Mouse (Mus musculus) Patski (cell line): ENCODE data around the gene Crygn. TPM values are rescaled to one million over a fixed set of nuclear protein-coding genes. Genes with fewer than 3 reads are reported as not detected.

Experiments used
- ATAC-seq: fragments of 100-300 bp; one replicate; pipeline ENCODE4 v1.8.0; 2021
- CTCF ChIA-PET: fragments of 350-600 bp; sonication (Branson Sonifier 250); formaldehyde crosslinking; loops from one replicate; lab custom pipeline; 2022; ENCODE audit warnings: inconsistent platforms; lab: Charles Lee
- POLR2A ChIA-PET: fragments of 350-600 bp; sonication (Branson Sonifier 250); formaldehyde crosslinking; loops from one replicate; lab custom pipeline; 2022; ENCODE audit warnings: antibody characterized with exemption, inconsistent platforms; lab: Charles Lee
- DNase-seq: peaks from one replicate; pipeline ENCODE4 v3.0.0-alpha.2; 2011; ENCODE audit warnings: low read depth, low spot score
- H3K27me3 ChIP-seq: fragments of 371-371 bp; one replicate; pipeline ENCODE4 v1.5.1; 2021
- CTCF ChIP-seq: fragments of 100-300 bp; IDR thresholded peaks from one replicate; pipeline ENCODE4 v1.5.1; 2021
- in situ Hi-C: fragments of 300-500 bp; cut with MboI; formaldehyde crosslinking; loops from 3 replicates; pipeline ENCODE4 v1.11.1; 2018; ENCODE audit warnings: low pct_unique_long_range_greater_than_20kb, mixed read lengths
- polyA plus RNA-seq: library from polyadenylated mRNA; unstranded; gene quantifications from one replicate; pipeline ENCODE4 v1.2.3, GENCODE M21; 2021

Crygn gene
- polyA plus RNA-seq = not detected

- no peak for ATAC-seq
- in situ Hi-C loops = loop anchor here (5.0 kb wide), 1 partner anchor 34 kb away; no protein-coding TSS in a partner anchor
- no peak for TF ChIP-seq CTCF
- H3K27me3 ChIP-seq = no peaks in the 10 kb centered on the region
- POLR2A ChIA-PET = no interaction called here
- CTCF ChIA-PET = interaction anchor here (1.3 kb wide), 1 partner anchor 22 kb away, joined by 4 read pairs; no protein-coding TSS in a partner anchor
- DNase-seq = no peak
Observed at GRCm38 (mm10) chr5:24757816-24758215, at the start of gene Crygn. Gene Crygn, minus strand, starts transcription at chr5:24758008.

- no peak for ATAC-seq
- in situ Hi-C loops = no loop called here
- CTCF ChIA-PET = interaction anchor here (1.0 to 1.3 kb wide), 4 partner anchors 10 to 206 kb away, joined by 3 to 5 read pairs (median 3); no protein-coding TSS in a partner anchor
- TF ChIP-seq CTCF = no peak
- H3K27me3 ChIP-seq = no peaks in the 10 kb centered on the region
- DNase-seq = no peak
- POLR2A ChIA-PET = interaction anchor here (1.1 kb wide), 1 partner anchor 9 kb away, joined by 3 read pairs; no protein-coding TSS in a partner anchor
Observed at GRCm38 (mm10) chr5:24805222-24805621, 47.4 kb upstream of the Crygn start.

GRCm38 (mm10) chr5:24804661-24805060 is 46.9 kb upstream of the Crygn start:
- H3K27me3 ChIP-seq = no peaks in the 10 kb centered on the region
- in situ Hi-C loops = no loop called here
- ATAC-seq = no peak
- no peak for TF ChIP-seq CTCF
- DNase-seq = no peak
- POLR2A ChIA-PET = interaction anchor here (1.1 kb wide), 1 partner anchor 9 kb away, joined by 3 read pairs; no protein-coding TSS in a partner anchor
- CTCF ChIA-PET = interaction anchor here (1.0 to 1.3 kb wide), 5 partner anchors 10 to 206 kb away, joined by 3 to 5 read pairs (median 3); no protein-coding TSS in a partner anchor

- in situ Hi-C loops = no loop called here
- peak; percentile 16 for TF ChIP-seq CTCF
- POLR2A ChIA-PET = no interaction called here
Observed at GRCm38 (mm10) chr5:24801841-24802624, 44.2 kb upstream of the Crygn start.

GRCm38 (mm10) chr5:24800416-24800815 is 42.6 kb upstream of the Crygn start:
- peak; percentile 78 for TF ChIP-seq CTCF
- POLR2A ChIA-PET = no interaction called here

More at GRCm38 (mm10) chr5:24801841-24802624, 44.2 kb upstream of the Crygn start:
- DNase-seq (no peak), ATAC-seq (peak; percentile 33)
- CTCF ChIA-PET = interaction anchor here (0.7 to 3.2 kb wide), 7 partner anchors 12 to 215 kb away, joined by 3 to 11 read pairs (median 4); no protein-coding TSS in a partner anchor
- H3K27me3 ChIP-seq = no peaks in the 10 kb centered on the region

GRCm38 (mm10) chr5:24798639-24799038 is 40.8 kb upstream of the Crygn start:
- POLR2A ChIA-PET = no interaction called here
- DNase-seq (no peak), ATAC-seq (no peak)
- no peak for TF ChIP-seq CTCF
- CTCF ChIA-PET = interaction anchor here (1.7 kb wide), 1 partner anchor 38 kb away, joined by 3 read pairs; no protein-coding TSS in a partner anchor
- in situ Hi-C loops = loop anchor here (5.0 kb wide), 1 partner anchor 61 kb away; no protein-coding TSS in a partner anchor
- H3K27me3 ChIP-seq = no peaks in the 10 kb centered on the region

More at GRCm38 (mm10) chr5:24800416-24800815, 42.6 kb upstream of the Crygn start:
- no peak for ATAC-seq
- in situ Hi-C loops = no loop called here
- CTCF ChIA-PET = interaction anchor here (1.0 to 3.2 kb wide), 4 partner anchors 13 to 210 kb away, joined by 3 to 11 read pairs (median 4); no protein-coding TSS in a partner anchor
- no peak for DNase-seq
- no peaks in the 10 kb centered on the region for H3K27me3 ChIP-seq

GRCm38 (mm10) chr5:24797858-24798257 is 40.0 kb upstream of the Crygn start:
- CTCF ChIA-PET = interaction anchor here (0.8 to 1.7 kb wide), 2 partner anchors 38 to 213 kb away, joined by 3 read pairs; no protein-coding TSS in a partner anchor
- POLR2A ChIA-PET = no interaction called here
- no peaks in the 10 kb centered on the region for H3K27me3 ChIP-seq
- no peak for TF ChIP-seq CTCF
- DNase-seq (no peak), ATAC-seq (no peak)
- in situ Hi-C loops = loop anchor here (5.0 kb wide), 1 partner anchor 61 kb away; no protein-coding TSS in a partner anchor

- H3K27me3 ChIP-seq = peaks cover 12% of the 10 kb centered on the region
- POLR2A ChIA-PET = no interaction called here
- no peak for ATAC-seq
- DNase-seq = no peak
- CTCF ChIA-PET = interaction anchor here (1.3 to 1.4 kb wide), 3 partner anchors 14 to 217 kb away, joined by 3 to 4 read pairs (median 3); no protein-coding TSS in a partner anchor
- no peak for TF ChIP-seq CTCF
- in situ Hi-C loops = loop anchor here (5.0 kb wide), 1 partner anchor 36 kb away; the partner anchor contains the start of gene Crygn
Observed at GRCm38 (mm10) chr5:24792961-24793360, 35.2 kb upstream of the Crygn start.

- POLR2A ChIA-PET = no interaction called here
- CTCF ChIA-PET = interaction anchor here (0.6 to 1.5 kb wide), 2 partner anchors 56 to 228 kb away, joined by 3 to 4 read pairs; no protein-coding TSS in a partner anchor
- no peak for TF ChIP-seq CTCF
- ATAC-seq (no peak), DNase-seq (no peak)
- in situ Hi-C loops = loop anchor here (5.0 kb wide), 1 partner anchor 111 kb away; no protein-coding TSS in a partner anchor
- H3K27me3 ChIP-seq = no peaks in the 10 kb centered on the region
Observed at GRCm38 (mm10) chr5:24782957-24783356, 25.1 kb upstream of the Crygn start.

GRCm38 (mm10) chr5:24781048-24781447 is 23.2 kb upstream of the Crygn start:
- in situ Hi-C loops = loop anchor here (5.0 kb wide), 1 partner anchor 109 kb away; no protein-coding TSS in a partner anchor
- ChIA-PET POLR2A (no interaction called here), CTCF (interaction anchor here (1.2 kb wide), 2 partner anchors 51 to 93 kb away, joined by 3 read pairs; no protein-coding TSS in a partner anchor)
- ATAC-seq (no peak), DNase-seq (no peak)
- H3K27me3 ChIP-seq = no peaks in the 10 kb centered on the region
- no peak for TF ChIP-seq CTCF
